Mouse (Mus musculus): ENCODE data around the gene Morn1.

The Morn1 gene

DNA sequence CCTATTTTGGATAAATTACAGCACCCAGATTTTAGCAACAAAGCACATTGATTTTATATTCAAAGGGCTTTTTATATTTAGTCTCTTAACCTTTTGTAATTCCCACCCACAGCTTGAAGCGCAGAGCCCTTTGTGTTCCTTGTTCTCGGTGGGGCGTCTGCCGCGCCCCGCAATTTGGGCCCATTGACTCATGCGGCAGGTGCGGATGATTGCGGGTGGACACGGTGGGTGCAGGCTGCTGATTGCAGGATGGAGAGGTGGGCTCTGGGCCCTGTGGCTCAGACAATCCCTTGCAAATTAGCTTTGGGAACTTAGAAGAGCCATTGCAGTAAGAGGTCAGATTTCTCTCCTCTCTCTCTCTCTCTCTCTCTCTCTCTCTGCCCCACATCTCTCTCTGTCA, 31.9 kb downstream of the Morn1 start:
- DNase-seq (ENCODE audit: low spot score in 2 of 2) = no peak

DNA sequence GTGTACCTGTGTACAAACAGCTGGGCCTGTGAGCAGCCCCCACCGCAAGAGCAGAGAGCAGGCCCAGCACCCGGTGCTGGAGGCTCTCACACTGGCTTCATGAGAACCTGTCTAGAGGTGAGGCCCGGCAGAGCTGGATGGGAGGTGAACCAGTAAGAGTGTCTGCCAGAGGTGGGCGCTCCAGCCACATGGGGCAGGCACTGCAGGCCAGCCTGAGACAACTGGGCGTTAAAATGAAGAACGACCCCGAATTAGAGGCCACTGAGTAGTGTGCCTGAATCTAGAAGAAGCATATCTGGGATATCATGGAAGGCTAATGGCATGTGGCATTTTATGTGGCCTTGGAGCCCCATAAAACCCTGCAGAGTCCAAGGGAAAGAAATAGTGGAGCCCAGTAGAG, 33.7 kb downstream of the Morn1 start:
- DNase-seq (ENCODE audit: low spot score in 2 of 2) = no peak

DNA sequence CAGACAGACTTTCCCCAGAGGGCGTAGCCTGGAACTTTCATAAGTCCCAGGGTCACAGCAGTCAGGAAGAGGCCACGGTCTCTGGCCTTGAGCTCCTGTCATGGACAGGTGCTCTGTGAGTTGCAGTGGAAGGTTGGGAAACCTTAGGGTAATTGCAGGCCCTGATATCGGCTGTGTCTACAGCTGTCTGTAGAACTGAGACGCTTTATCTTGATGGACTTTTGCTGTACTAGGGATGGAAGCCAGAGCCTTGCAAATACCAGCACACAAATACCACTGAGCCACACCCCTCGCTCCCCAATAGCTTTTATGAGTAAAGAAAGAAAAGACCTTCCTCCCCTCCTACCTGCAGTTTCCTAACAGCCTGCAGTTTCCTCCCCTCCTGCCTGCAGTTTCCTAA, 34.2 kb downstream of the Morn1 start:
- no peak for DNase-seq (ENCODE audit: low spot score in 2 of 2)

DNA sequence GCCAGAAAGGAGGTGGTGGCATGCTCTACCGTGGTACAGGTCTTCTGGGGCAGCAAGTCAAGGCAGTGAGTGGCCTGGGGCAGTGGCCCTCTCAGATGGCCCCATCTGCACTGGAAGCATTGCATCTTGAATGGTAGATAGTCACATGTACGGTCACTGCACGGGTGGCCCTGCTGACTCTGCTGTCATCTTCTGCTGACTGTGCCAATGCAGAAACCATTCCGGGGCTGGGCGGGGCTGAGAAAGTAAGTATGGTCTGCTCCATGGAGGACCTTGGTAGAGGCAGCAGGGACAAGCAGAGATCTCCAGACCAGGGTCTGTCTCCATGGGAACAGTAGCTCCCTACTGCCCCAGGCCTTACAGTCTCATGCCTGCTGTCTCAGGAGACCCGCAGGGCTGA, 34.8 kb downstream of the Morn1 start:
- DNase-seq (ENCODE audit: low spot score in 2 of 2) = no peak

DNA sequence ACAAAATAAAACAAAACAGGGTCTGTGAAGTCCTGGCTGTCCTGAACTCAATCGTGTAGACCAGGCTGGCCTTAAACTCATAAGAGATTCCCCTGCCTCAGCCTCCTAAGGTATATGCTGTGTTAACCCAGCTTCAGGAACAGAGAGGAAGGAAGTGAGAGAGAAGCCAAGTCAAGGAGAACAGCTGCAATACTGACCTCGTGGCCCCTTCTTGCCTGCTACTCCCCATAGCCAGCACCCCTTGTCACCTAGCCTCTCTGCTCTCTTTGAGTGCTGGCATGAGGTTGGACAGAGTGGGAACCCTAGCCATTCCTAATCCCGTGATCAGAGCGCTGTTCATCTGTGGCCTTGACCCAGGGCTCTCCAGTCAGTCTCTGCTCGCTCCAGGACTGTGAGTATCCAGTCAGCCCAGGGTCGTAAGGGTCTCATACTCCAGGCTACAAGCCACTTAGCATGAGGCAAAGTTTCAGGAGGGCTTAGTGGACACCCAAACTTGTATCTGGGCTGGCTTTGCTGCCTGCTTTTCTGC, 35.6 kb downstream of the Morn1 start:
- no peak for DNase-seq (ENCODE audit: low spot score in 2 of 2)

DNA sequence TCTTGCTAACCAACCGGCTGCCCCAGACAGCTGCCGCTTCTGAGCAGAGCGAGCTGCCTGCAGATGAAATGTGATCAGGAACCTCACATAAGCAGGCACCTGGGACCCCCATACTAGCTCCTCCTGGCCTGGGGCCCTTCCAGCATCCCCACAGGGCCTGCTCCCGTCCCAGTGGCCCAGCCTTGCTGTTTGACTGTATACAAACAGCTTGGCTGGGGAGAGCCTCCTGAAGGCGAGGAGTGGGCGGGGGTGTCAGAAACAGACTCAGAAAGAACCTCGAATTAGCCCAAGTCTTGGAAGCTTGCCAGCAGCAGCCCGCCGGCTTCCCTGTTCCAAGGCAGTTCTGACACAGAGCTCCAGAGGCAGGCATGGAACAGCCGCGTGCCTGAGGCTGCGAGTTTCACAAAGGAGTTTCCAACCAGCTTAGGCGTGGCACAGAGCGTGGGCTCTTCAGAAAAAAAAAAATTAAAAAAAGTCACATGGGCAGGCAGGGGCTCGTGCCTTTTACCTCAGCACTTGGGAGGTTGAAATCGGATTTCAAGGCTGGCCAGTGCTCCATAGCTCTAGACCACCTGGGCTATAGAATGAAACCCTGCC, 36.2 kb downstream of the Morn1 start:
- peak; percentile 98 for DNase-seq (ENCODE audit: low spot score in 2 of 2)

DNA sequence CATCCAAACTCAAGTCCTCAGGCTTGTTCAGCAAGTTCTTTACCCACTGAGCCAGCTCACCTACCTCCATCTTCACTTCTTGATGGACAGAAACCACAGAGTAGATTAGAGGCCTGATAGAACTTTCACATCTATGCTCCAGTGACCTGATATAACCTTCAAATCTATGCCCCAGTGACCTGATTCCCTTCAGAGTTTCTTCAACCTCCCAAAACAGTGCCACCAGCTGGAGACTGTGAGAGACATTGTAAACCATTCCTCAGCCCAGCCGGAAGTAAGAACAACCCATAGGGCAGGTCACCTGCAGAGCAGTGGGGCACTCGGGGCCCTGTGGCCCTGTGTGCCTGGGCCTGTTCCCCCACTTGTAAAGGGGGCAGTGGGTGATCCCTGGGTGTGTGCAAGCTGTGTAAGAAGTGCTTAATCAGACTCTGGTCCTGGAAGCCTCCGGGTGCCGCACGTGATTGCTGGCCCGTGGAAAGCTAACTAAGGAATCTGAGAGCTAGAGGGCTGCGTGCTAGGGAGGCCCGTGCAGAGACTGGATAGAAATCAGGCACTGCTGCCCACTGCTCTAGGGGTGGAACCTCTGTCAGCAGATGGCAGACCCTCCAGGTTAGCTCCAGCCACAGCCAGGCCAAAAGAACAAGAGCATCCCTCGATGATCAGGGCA, 37.6 kb downstream of the Morn1 start:
- no peak for DNase-seq (ENCODE audit: low spot score in 2 of 2)

DNA sequence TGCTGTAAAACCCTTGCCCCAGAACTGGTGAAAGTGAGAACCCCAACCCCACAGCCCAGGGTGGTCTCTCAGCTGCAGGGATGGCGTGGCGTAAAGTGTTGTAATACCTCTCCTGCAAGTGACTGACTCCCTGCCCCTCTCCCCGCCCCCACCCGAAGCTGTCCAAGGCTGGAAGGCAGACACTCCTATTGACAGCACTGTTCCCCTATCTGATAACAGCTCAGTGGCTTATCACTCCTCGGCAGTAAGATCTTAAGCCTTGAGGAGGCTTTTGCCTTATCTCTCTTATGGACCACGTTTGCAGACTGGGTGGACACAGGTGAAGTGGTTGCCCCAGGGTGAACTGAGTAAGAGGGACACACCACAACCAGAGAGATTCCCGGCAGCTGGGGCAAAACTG, 38.9 kb downstream of the Morn1 start:
- DNase-seq (ENCODE audit: low spot score in 2 of 2) = no peak

DNA sequence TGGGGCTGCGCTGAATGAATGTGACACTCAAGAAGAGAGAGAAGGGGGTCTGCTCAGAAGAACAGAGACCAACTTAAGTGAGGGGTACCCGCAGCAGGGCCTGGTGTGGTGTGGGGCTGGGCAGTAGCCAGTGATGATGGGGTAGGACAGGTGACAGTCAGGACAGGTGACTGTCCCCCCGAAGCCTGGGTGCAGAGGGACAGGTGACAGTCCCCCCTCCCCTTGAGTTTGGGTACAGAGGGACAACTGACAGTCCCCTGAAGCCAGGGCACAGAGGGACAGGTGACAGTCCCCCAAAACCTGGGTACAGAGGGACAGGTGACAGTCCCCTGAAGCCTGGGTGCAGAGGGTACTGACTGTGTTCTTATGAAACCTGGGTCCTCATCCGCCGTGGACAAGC, 39.8 kb downstream of the Morn1 start:
- no peak for DNase-seq (ENCODE audit: low spot score in 2 of 2)

DNA sequence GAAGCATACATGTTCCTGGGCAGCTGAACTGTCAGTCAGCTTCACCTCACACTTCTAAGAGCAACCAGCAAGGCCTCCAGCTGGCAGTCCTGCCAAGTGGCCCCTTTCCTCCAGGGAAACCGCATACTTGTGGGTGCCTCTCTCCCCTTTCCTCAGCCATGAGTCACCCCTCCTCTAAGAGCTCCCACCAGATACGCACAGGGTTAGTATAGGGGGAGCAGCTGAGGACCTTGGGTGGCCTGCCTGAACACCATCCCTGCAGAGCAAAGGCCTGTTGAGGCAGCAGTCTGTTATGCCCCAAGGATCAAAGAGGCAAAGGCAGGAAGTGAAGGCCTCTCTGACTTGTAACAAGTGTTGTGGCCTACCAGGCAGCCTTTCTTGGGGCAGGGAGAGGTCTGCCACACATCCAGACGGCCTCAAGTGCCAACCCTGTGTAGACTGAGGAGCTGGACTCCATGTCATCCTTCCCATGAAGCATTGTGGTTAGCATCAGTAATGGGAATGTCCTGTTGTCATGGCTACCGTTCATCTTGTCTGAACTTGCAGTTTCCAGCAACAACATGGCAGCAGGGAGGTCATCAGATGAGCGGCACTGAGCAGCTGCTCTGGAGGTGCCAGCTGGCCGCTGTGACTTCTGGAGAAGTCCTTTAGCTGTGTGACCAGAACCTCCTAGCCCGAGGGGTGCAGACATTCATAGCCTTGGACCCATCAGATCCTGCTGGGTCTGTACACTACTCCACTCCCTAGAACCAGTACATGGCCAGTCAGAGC, 40.4 kb downstream of the Morn1 start:
- no peak for DNase-seq (ENCODE audit: low spot score in 2 of 2)

DNA sequence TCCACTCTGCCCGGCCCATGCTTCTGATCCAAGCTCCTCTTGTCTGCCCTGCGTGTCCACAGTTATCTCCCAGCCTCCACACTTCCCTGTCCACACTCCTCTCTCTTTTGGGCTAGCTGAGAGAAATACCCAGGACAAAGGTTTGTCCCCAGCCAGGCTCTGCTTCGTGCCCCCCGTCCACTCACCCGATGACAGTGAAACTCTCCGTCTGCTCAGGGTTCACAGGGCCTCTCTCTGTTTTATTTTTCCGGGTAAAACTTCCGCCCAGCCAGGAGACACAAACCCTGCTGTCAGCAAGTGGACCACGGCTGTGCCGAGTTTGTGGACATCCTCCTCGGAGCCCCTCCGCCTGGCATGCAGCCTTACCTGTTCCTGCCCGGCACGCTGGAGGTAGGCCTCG, 42.0 kb downstream of the Morn1 start:
- DNase-seq (ENCODE audit: low spot score in 2 of 2) = no peak

DNA sequence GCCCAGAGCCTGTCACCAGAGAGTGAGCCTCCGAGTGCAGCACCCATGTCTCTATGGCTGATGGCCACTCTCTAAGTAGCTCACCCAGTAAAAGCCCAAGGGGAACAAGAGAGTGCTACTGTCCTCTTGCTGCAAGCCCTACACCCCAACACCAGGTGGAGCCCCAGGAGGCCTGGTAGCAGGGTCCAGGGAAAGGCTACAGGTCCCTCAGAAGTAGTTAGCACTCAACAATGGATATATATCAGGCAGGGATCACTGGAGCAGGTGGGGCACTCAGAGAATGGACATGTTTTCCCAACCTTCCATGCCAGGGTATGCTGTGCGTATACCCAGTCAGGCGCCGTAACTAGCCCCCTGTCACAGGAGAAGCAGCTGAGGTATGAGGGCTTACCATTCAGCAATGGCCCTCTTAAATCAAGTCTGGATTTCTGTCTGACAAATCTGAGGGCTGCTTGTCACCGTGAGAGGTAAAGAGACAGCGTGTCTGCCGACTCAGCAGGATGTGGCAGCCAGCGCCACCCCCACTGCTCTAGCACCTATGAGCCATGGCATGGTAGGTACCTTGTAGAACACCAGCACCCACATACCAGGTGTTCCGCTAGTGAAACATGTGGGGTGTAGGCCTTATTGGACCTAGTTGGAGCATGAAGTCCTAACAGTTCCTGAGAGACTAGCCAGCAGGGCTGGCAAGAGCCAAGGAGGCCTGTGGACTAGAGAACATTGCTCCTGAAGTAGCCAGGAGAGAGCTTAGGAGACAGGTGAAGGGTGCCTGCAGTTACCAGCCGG, 42.9 kb downstream of the Morn1 start:
- peak; percentile 50 to 51 for DNase-seq (ENCODE audit: low spot score in 2 of 2)

DNA sequence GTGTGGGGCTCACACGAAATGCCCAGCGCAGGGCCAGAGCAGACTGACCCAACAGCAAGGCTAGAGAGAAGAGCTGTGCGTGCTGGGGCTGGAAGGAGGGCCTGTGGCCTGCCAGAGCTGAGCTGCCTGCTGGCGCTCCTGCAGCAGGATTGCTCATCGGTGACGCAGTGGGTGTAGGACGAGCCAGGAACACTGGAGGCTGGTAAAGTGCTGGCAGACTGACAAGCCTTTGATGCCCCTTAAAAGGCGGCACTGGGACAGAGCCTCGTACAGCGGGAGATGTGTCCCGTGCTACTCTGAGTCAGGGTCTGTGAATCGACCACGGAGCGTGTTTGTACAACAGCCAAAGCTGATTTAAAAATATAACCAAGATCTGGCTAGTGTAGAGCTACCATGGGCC, 43.6 kb downstream of the Morn1 start:
- peak; percentile 90 to 91 for DNase-seq (ENCODE audit: low spot score in 2 of 2)

DNA sequence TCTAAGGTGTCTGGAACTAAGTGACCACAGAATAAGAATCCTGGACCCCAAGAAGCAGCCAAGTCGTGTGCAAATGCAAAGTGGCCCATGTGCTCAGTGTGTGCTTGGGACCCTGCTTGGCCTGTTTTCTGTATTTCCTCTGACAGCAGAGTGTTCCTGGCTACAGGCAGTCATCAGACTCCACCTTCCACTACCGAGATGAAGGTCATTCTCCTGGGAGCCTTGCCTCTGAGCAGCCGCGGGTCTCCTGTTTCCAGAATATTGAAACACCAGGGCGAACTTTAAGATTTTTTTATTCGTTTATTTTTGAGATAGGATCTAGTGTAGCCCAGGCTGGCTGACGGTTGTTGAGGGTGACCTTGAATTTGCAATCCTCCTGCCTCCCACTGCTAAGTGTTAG, 44.2 kb downstream of the Morn1 start:
- no peak for DNase-seq (ENCODE audit: low spot score in 2 of 2)

DNA sequence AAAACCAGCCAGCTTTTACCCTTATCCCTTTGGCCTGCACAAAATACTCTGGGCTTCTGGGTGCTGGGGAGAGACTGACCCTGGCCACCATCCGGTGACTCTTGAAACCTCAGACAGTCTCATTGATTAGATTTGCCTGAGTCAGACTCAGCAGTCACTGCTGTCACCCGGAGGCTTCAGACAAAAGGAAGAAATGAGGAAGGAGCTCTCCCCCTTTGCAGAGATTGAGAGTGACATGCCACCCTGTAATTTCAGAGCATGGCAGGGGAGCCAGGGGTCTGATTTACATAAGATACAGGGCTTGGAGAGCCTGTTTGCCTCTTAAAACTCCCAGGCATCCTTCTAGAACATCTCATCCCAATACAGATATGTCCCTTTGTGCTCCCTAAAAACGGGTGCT, 46.8 kb downstream of the Morn1 start:
- no peak for DNase-seq (ENCODE audit: low spot score in 2 of 2)

DNA sequence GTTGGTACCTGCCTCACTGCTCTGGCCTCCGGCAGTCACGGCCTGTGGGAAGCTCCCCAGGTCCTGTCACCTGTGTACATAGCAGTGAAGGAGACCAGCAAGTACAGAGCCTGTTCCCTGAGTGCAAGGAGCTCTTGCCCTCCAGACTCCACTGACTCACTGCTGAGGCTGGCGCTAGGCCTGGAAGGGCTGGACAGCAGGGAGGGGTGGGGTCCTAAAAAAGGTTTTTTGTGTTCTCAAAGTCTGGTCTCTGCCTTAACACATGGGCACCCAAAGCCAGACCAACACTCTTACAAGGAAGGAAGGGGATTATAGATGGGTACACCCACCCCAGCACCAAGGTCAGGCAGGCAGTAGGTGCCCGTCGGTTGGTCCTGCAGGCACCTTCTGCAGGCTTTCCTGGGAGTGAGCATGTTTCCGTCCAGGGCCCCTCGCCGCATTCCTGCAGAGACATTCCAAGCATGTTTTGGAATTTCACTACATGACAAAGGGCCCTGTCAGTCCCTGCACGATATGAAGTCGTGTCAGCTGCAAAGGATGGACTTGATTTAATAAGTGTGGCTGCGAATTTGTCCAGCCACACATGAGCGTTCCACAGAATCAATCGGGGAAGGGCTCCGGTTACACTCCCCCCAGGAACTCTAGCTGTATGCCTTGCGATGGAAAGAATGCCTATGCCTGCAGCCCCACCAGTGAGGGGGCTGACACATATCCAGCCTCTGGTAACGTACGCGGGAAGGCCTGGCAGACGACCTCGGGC, 47.5 kb downstream of the Morn1 start:
- no peak for DNase-seq (ENCODE audit: low spot score in 2 of 2)

DNA sequence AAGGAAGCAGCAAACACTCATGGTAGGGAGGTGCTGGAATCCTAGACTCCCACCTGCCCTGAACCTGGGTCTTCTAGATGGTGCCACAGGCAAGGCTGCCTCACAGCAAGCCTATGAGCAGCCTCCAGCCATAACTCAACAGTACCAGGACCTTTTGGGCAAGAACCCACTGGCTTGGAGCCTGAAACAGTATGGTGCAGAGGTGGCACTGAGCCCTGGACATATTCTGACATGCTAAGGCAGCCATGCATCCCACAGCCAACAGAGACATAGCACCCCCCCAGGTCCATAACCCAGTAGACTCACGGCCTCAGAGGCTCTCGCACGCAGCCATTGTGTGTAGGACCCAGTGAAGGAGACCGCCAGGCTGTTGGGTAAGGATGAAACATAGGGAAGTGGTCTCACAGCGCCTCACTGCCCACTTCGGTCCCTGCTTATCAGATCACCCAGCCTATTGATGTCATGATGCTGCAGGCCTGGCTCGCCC, 48.4 kb downstream of the Morn1 start:
- no peak for DNase-seq (ENCODE audit: low spot score in 2 of 2)

DNA sequence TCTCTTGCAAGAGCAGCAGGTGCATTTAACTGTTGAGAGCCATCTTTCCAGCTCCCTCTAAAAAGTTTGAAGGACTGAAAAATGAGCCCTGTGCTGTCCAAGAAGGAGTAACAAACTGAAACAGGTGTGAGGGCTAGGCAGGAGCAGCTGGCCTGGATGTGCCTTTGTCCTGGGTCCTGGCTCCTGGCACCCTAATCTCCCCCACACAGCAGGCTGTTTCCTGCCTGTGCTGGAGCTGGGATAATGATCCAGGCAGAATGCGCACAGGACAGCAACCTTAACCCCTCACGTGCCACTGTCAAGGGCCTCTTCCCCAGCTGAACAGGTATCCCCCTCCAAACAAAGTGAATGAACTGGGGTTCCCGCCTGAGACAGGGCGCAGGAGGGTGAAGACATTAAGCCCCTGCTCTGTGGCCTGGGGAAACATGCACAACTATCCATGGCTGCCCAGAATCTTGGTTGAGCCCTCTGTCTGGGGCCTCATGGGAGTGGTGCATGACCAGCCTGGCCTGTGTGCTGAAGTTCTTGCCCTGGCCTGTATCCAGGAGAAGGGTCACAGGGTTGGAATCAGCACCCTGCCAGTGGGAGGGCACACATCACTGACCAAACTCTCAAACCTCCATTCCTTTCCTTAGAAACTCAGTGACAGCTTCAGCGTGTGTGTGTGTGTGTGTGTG, 49.7 kb downstream of the Morn1 start:
- no peak for DNase-seq (ENCODE audit: low spot score in 2 of 2)

DNA sequence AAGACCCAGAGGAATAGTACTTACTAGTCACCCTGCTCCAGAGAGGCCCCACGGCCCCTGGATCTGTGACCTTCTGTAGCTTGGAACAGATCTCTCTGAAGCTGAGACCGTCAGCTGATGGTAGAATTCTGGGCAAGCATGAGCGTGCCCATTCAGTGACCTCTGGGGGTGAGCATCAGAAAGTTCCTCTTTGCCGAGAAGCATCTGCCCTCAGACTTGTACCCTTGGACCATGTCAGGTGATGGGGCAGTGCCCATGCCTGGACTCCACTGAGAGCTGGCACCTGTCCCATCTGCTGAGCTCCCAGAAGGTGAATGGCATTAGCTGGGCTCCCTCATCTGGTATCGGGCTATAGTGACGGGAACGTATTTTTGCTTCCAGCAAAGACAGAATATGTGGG, 51.5 kb downstream of the Morn1 start:
- no peak for DNase-seq (ENCODE audit: low spot score in 2 of 2)

DNA sequence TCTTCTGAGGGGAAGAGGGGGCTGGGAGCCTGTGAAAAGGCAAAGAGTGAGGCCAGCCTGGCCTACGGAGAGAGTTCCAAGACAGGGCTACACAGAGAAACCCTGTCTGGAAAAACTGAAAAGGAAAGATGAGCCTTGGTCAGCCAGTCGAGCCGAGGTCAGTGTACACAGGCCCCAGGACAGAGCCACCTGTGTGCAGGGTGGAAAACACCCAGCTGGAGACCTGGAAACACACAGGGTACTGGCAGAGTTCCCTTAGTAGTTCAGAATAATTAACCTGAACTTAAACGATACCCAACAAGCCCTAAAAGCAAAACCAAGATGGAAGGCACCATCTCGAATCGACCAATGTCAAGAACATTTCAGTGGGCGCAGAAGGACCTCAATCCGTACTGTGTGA, 52.1 kb downstream of the Morn1 start:
- DNase-seq (ENCODE audit: low spot score in 2 of 2) = no peak
